Mouse (Mus musculus) testis, adult 2 months (tissue): ENCODE measurements around the gene Srgap2. TPM values are rescaled to one million over a fixed set of nuclear protein-coding genes. Genes with fewer than 3 reads are reported as not detected.
"Not testable (repeated sequence)": the region's sequence is repeated elsewhere in the genome, so short reads cannot be mapped to it uniquely, and the experiment has no call there.

ENCODE experiments used
- H3K27ac ChIP-seq: fragments of 200-500 bp; 2 replicates; pipeline ENCODE4 v1.5.1; 2012; ENCODE audit warnings: low read depth, low read length; ENCODE audit not compliant: control insufficient read depth, insufficient read depth
- H3K27me3 ChIP-seq: fragments of 200-500 bp; 2 replicates; pipeline ENCODE4 v1.6.1; 2012; ENCODE audit warnings: mild to moderate bottlenecking, low read length, moderate library complexity; ENCODE audit not compliant: control insufficient read depth, insufficient read depth
- H3K36me3 ChIP-seq: fragments of 200-500 bp; 2 replicates; pipeline ENCODE4 v1.6.1; 2012; ENCODE audit warnings: mild to moderate bottlenecking, low read length; ENCODE audit not compliant: control insufficient read depth, insufficient read depth
- H3K4me1 ChIP-seq: fragments of 200-500 bp; 2 replicates; pipeline ENCODE4 v1.6.1; 2012; ENCODE audit warnings: low read length; ENCODE audit not compliant: control insufficient read depth, insufficient read depth
- H3K4me3 ChIP-seq: fragments of 200-500 bp; 2 replicates; pipeline ENCODE4 v1.5.1; 2012; ENCODE audit warnings: low read depth, mild to moderate bottlenecking, low read length, moderate library complexity, mixed read lengths; ENCODE audit not compliant: control insufficient read depth
- CTCF ChIP-seq: fragments of 200-500 bp; IDR thresholded peaks from 2 replicates; pipeline ENCODE4 v1.5.1; 2012; ENCODE audit warnings: low read depth, mild to moderate bottlenecking, inconsistent platforms, low read length, moderate library complexity; ENCODE audit not compliant: control insufficient read depth, insufficient read depth, insufficient replicate concordance
- POLR2A ChIP-seq: fragments of 200-500 bp; IDR thresholded peaks from 2 replicates; pipeline ENCODE4 v1.6.1; 2012; ENCODE audit warnings: low read depth, mild to moderate bottlenecking, inconsistent platforms, low read length, moderate library complexity; ENCODE audit not compliant: control insufficient read depth
- polyA plus RNA-seq: library from polyadenylated mRNA; depleted of rRNA; stranded (reverse); fragments of >200 nt; gene quantifications from 2 replicates; pipeline ENCODE4 v1.2.3, GENCODE M21; 2012

Srgap2 gene
- polyA plus RNA-seq, 1 experiment: 12.6 TPM

- Histone ChIP-seq H3K36me3 (no peaks in the 10 kb centered on the region), H3K4me3 (no peak overlapping the region), H3K27ac (no peak overlapping the region), H3K4me1 (peaks cover 7% of the 10 kb centered on the region), H3K27me3 (no peaks in the 10 kb centered on the region)
- TF ChIP-seq POLR2A (no peak), CTCF (no peak)
Observed at GRCm38 (mm10) chr1:131263905-131264304, 263.2 kb downstream of the Srgap2 start.

DNA sequence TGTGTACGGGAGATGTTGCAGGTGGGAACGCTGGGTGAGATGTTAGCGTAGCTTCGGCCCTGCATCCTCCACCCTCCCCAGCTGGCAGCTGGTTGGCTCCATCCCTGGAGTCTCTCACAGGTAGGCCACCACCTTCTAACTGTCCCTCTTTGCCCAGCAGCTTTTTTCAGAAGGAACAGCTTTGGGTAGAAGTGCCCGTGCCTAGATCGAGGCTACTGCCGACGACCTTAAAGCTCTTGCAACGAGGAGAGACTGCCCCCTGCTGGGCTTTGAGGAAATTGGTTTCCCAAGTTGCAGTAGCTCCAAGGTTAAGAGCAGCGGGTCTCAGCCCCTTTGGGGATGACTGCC is 266.9 kb downstream of the Srgap2 start:
- Histone ChIP-seq H3K27ac (no peak overlapping the region), H3K4me1 (peaks cover 7% of the 10 kb centered on the region), H3K36me3 (no peaks in the 10 kb centered on the region), H3K27me3 (no peaks in the 10 kb centered on the region), H3K4me3 (peak overlapping the region; percentile 67)
- TF ChIP-seq CTCF (peak; percentile 82; the same call in 1 of the 2 replicates), POLR2A (no peak)

- TF ChIP-seq CTCF (no peak), POLR2A (no peak)
- Histone ChIP-seq H3K27me3 (no peaks in the 10 kb centered on the region), H3K27ac (no peak overlapping the region), H3K36me3 (no peaks in the 10 kb centered on the region), H3K4me3 (no peak overlapping the region), H3K4me1 (peaks cover 7% of the 10 kb centered on the region)
Observed at GRCm38 (mm10) chr1:131259632-131260308, 267.4 kb downstream of the Srgap2 start.

DNA sequence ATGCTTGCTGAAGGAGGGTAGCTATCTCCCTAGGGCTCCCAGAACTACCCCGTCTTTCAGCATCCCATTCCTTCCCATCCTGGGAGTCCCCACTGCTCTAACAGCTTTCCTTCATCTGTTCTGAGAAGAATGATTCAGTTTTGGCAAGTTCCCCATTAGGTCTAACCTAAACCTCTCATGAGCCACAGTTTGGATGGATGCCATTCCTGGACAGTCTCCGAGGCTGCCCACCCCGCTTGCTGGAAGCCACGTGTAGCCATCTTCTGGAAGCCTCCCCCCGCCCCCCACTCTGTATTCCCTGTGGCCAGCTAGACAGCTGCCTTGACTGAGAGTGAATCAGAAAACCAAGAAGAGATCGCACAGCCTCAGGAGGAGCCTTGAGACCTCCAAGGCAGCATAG is 269.9 kb downstream of the Srgap2 start:
- TF ChIP-seq POLR2A: no peak
- no peak for TF ChIP-seq CTCF

GRCm38 (mm10) chr1:131252516-131253250 is 274.5 kb downstream of the Srgap2 start:
- not testable (repeated sequence) for H3K27me3 ChIP-seq, H3K4me1 ChIP-seq, H3K4me3 ChIP-seq, H3K27ac ChIP-seq, H3K36me3 ChIP-seq

More for the DNA sequence above, 269.9 kb downstream of the Srgap2 start:
- no peak overlapping the region for H3K27ac ChIP-seq
- no peaks in the 10 kb centered on the region for H3K36me3 ChIP-seq
- H3K27me3 ChIP-seq: no peaks in the 10 kb centered on the region
- H3K4me3 ChIP-seq: no peak overlapping the region
- H3K4me1 ChIP-seq: peaks cover 7% of the 10 kb centered on the region

DNA sequence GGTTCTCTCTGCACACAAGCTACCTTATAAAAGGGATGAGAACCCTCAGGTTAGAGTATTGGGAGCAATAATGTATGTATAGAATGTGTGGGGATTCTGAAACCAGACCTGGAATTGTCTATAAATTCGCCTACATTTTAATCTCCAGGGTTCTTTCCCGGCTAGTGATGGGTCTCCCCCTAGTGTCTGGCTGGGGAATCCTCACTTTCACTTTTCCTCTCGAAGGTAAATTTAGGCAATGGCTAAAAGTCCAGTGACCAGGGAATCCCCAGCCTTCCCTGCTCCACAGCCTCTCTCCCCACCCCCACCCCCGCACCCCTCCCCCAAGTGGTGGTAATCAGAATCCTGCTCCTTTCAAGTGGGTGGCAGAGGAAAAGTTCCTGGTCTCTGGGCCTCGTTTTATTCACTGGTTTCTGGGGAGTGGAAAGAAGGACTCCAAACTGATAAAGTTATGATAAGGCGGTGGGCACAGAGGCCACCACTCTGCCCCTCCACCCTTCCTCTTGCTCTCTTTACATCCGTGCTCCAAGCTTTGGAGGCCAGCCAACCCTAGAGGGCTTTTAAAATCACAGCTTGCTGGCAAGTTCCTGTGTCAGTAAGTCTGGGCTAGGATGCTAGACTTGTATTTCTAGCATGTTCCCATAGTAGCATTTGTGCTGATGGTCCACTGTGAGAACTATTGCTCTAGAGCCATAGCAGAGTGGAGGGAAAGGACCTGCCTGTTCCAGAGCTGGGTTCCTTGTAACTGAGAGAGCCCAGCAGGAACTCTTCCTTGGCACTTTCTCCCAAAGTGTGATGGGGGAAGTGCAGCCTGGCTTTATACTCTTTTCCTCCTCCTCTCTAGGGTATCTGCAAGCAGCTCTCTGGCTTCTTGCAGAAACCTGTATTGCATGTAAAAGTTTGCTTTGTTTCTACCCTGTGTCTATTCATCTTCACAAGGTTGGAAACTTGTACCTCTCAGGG is 280.4 kb downstream of the Srgap2 start:
- Histone ChIP-seq H3K27ac (no peak overlapping the region; the same call in 1 of the 2 replicates), H3K36me3 (no peaks in the 10 kb centered on the region), H3K4me1 (peaks cover 12% of the 10 kb centered on the region), H3K27me3 (no peaks in the 10 kb centered on the region), H3K4me3 (no peak overlapping the region)
- TF ChIP-seq POLR2A: no peak
- no peak for TF ChIP-seq CTCF

GRCm38 (mm10) chr1:131245926-131246325 is 281.2 kb downstream of the Srgap2 start:
- peaks cover 12% of the 10 kb centered on the region for H3K4me1 ChIP-seq
- no peak overlapping the region for H3K27ac ChIP-seq
- no peaks in the 10 kb centered on the region for H3K36me3 ChIP-seq
- peak overlapping the region; percentile 85 for H3K4me3 ChIP-seq
- TF ChIP-seq POLR2A (no peak), CTCF (peak; percentile 47; the same call in 1 of the 2 replicates)
- H3K27me3 ChIP-seq: no peaks in the 10 kb centered on the region
